19 mouse cellular contexts compared by ENCODE assay signal in genomic region chr10:56148920-56149319, GRCm38 (mm10).
"Had no signal": no experiment of that assay in that cellular context is flagged by ENCODE, and none has a peak within 500 bp of the region (broad histone marks: within the 10 kb centered on the region; RNA-seq: fewer than 3 reads in every experiment).

No protein-coding gene starts in this region.

- H3K4me3 ChIP-seq: lung, embryonic 15.5 days; megakaryocyte, embryonic 14.5 days; midbrain, embryonic 13.5 days; midbrain, embryonic 15.5 days; neural tube, embryonic 12.5 days had no signal

- H3K27ac ChIP-seq: lung, embryonic 15.5 days; macrophage; midbrain, embryonic 13.5 days; midbrain, embryonic 15.5 days; neural tube, embryonic 12.5 days had no signal

- ATAC-seq: liver, postnatal 0 days; lung, postnatal 0 days; midbrain, embryonic 13.5 days; midbrain, embryonic 15.5 days had no signal

- H3K27me3 ChIP-seq: lung, embryonic 15.5 days; megakaryocyte, embryonic 14.5 days; midbrain, embryonic 13.5 days; midbrain, embryonic 15.5 days; neural tube, embryonic 12.5 days had no signal

- H3K36me3 ChIP-seq: lung, embryonic 15.5 days; midbrain, embryonic 15.5 days; neural tube, embryonic 12.5 days had no signal

- H3K4me1 ChIP-seq: lung, embryonic 15.5 days; megakaryocyte, embryonic 14.5 days; midbrain, embryonic 13.5 days; midbrain, embryonic 15.5 days; neural tube, embryonic 12.5 days had no signal

- H3K9ac ChIP-seq: liver, postnatal 0 days; lung, embryonic 15.5 days; midbrain, embryonic 13.5 days; midbrain, embryonic 15.5 days; neural tube, embryonic 12.5 days had no signal

- H3K4me2 ChIP-seq: lung, embryonic 15.5 days; midbrain, embryonic 11.5 days; midbrain, embryonic 13.5 days; midbrain, embryonic 15.5 days; neural tube, embryonic 12.5 days had no signal

- DNase-seq: liver, postnatal 0 days; lung, adult 2 months; lung, postnatal 14 days; lung, postnatal 36 days; right cerebral cortex, adult 18-20 months; right cerebral cortex, postnatal 25 days; right cerebral cortex, postnatal 4 days; spleen, adult 18-20 months; thymus, adult 18-20 months; thymus, postnatal 14 days; thymus, postnatal 36 days had no signal

- H3K9me3 ChIP-seq: lung, embryonic 15.5 days; midbrain, embryonic 13.5 days; midbrain, embryonic 15.5 days; neural tube, embryonic 12.5 days had no signal
